Mouse (Mus musculus) heart, adult 2 months (tissue): Measurements from ENCODE around the gene Ushbp1.
A peak's percentile ranks its signal among the peaks of the same experiment; 100 is the strongest.

Experiments
- CTCF ChIP-seq: fragments of 200-600 bp; IDR thresholded peaks from 2 replicates; pipeline ENCODE4 v1.8.1; 2022; ENCODE audit warnings: antibody characterized with exemption, mild to moderate bottlenecking, moderate library complexity
- POLR2A ChIP-seq: fragments of 200-500 bp; IDR thresholded peaks from 2 replicates; pipeline ENCODE4 v1.6.1; 2011; ENCODE audit warnings: mild to moderate bottlenecking, low read depth, low read length, control low read depth; ENCODE audit not compliant: insufficient read depth

GRCm38 (mm10) chr8:71441404-71441803, 45.8 kb upstream of the Ushbp1 start:
- TF ChIP-seq CTCF (peak; percentile 91), POLR2A (no peak)
